Mouse (Mus musculus) liver, embryonic 14.5 days (tissue): Measurements from ENCODE around the gene Tldc2.

Experiments
- CTCF ChIP-seq: IDR thresholded peaks from 2 replicates; pipeline ENCODE4 v1.5.1; 2016; ENCODE audit warnings: antibody characterized with exemption, low read depth, control low read depth
- EP300 ChIP-seq: IDR thresholded peaks from 2 replicates; pipeline ENCODE4 v1.6.1; 2016; ENCODE audit warnings: antibody characterized with exemption, low read depth

DNA sequence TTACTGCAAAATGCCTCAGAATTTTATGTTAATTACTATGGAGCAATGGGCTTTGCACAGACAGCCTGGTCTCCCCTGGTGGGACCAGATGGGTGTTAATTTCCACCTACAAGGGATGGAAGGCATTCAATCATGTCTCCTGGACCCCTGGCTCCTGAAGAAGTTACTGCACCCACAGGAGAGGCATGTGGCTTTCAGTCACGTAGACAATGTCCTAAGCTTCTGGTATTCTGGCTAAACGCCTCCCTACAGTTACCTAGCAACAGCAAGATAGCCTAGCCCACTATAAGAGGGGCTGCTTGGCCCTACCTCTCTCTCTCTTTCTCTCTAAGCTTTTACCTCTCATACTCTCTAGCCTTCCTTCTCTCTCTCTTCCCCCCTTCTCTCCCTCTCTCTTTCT lies 15.4 kb downstream of the Tldc2 start:
- TF ChIP-seq EP300 (no peak), CTCF (no peak)
